Mouse (Mus musculus): ENCODE measurements around the gene Ctbp2. TPM values are rescaled to one million over a fixed set of nuclear protein-coding genes. Genes with fewer than 3 reads are reported as not detected.

The Ctbp2 gene
- polyA plus RNA-seq, 1 experiment from 2014 or later = 91.0 TPM

- peaks cover 79% of the 10 kb centered on the region for H3K4me1 ChIP-seq (replicated peaks)
- no peak for ATAC-seq
- no peak overlapping the region for H3K4me2 ChIP-seq (replicated peaks)
- H3K27ac ChIP-seq = peak overlapping the region; percentile 80
- 90% methylated on average over 3 of the region's 3 CpGs for WGBS
- H3K4me3 ChIP-seq (replicated peaks) = no peak overlapping the region
- H3K36me3 ChIP-seq = no peaks in the 10 kb centered on the region
- no peaks in the 10 kb centered on the region for H3K9me3 ChIP-seq
- H3K9ac ChIP-seq (replicated peaks) = no peak overlapping the region
- H3K27me3 ChIP-seq = no peaks in the 10 kb centered on the region
These were observed 113.7 kb downstream of the Ctbp2 start for GRCm38 (mm10) chr7:133010477-133010876.

- peaks cover 71% of the 10 kb centered on the region for H3K4me1 ChIP-seq (replicated peaks)
These were observed 114.5 kb downstream of the Ctbp2 start for GRCm38 (mm10) chr7:133009676-133010075.

GRCm38 (mm10) chr7:133008663-133009062 is 115.5 kb downstream of the Ctbp2 start:
- Histone ChIP-seq H3K4me3 (replicated peaks) (no peak overlapping the region), H3K27me3 (no peaks in the 10 kb centered on the region), H3K9me3 (no peaks in the 10 kb centered on the region), H3K4me1 (replicated peaks) (peaks cover 67% of the 10 kb centered on the region), H3K36me3 (0 out of 2 replicates have a peak, but pooled peaks cover 3% of the 10 kb centered on the region), H3K4me2 (replicated peaks) (no peak overlapping the region), H3K9ac (replicated peaks) (no peak overlapping the region), H3K27ac (no peak overlapping the region)
- 90% methylated on average over 4 of the region's 4 CpGs for WGBS
- ATAC-seq = no peak

More at GRCm38 (mm10) chr7:133009676-133010075, 114.5 kb downstream of the Ctbp2 start:
- Histone ChIP-seq H3K27me3 (no peaks in the 10 kb centered on the region), H3K36me3 (0 out of 2 replicates have a peak, but pooled peaks cover 2% of the 10 kb centered on the region), H3K9ac (replicated peaks) (no peak overlapping the region), H3K4me2 (replicated peaks) (no peak overlapping the region), H3K4me3 (replicated peaks) (no peak overlapping the region), H3K27ac (no peak overlapping the region), H3K9me3 (no peaks in the 10 kb centered on the region)
- WGBS = 87% methylated on average over 8 of the region's 8 CpGs
- no peak for ATAC-seq

GRCm38 (mm10) chr7:133007343-133007742 is 116.8 kb downstream of the Ctbp2 start:
- H3K27ac ChIP-seq = no peak overlapping the region
- H3K4me1 ChIP-seq (replicated peaks) = peaks cover 67% of the 10 kb centered on the region
- no peak for ATAC-seq
- 0 out of 2 replicates have a peak, but pooled peaks cover 3% of the 10 kb centered on the region for H3K36me3 ChIP-seq
- H3K27me3 ChIP-seq = no peaks in the 10 kb centered on the region
- 85% methylated on average over 11 of the region's 11 CpGs for WGBS
- no peak overlapping the region for H3K9ac ChIP-seq (replicated peaks)
- H3K9me3 ChIP-seq = no peaks in the 10 kb centered on the region
- no peak overlapping the region for H3K4me3 ChIP-seq (replicated peaks)
- no peak overlapping the region for H3K4me2 ChIP-seq (replicated peaks)

- Histone ChIP-seq H3K9me3 (no peaks in the 10 kb centered on the region), H3K27me3 (no peaks in the 10 kb centered on the region), H3K36me3 (0 out of 2 replicates have a peak, but pooled peaks cover 3% of the 10 kb centered on the region), H3K4me2 (replicated peaks) (no peak overlapping the region), H3K9ac (replicated peaks) (no peak overlapping the region), H3K27ac (no peak overlapping the region), H3K4me3 (replicated peaks) (no peak overlapping the region), H3K4me1 (replicated peaks) (peaks cover 60% of the 10 kb centered on the region)
- WGBS = 90% methylated on average over 7 of the region's 7 CpGs
- no peak for ATAC-seq
These were observed 118.4 kb downstream of the Ctbp2 start for GRCm38 (mm10) chr7:133005772-133006171.

GRCm38 (mm10) chr7:133003421-133003820 is 120.7 kb downstream of the Ctbp2 start:
- no peak overlapping the region for H3K27ac ChIP-seq
- WGBS = 25% methylated on average over 3 of the region's 3 CpGs
- H3K4me2 ChIP-seq (replicated peaks) = no peak overlapping the region
- no peak for ATAC-seq
- H3K4me3 ChIP-seq (replicated peaks) = no peak overlapping the region
- no peak overlapping the region for H3K9ac ChIP-seq (replicated peaks)
- peaks cover 13% of the 10 kb centered on the region for H3K36me3 ChIP-seq
- H3K27me3 ChIP-seq = no peaks in the 10 kb centered on the region
- H3K9me3 ChIP-seq = no peaks in the 10 kb centered on the region
- peaks cover 40% of the 10 kb centered on the region for H3K4me1 ChIP-seq (replicated peaks)

- H3K27me3 ChIP-seq = no peaks in the 10 kb centered on the region
- no peak overlapping the region for H3K27ac ChIP-seq
- peaks cover 29% of the 10 kb centered on the region for H3K4me1 ChIP-seq (replicated peaks)
- no peak overlapping the region for H3K9ac ChIP-seq (replicated peaks)
- peaks cover 24% of the 10 kb centered on the region for H3K36me3 ChIP-seq
- H3K4me3 ChIP-seq (replicated peaks) = no peak overlapping the region
- WGBS = 80% methylated on average over 6 of the region's 6 CpGs
- ATAC-seq = no peak
- H3K4me2 ChIP-seq (replicated peaks) = no peak overlapping the region
- no peaks in the 10 kb centered on the region for H3K9me3 ChIP-seq
These were observed 121.9 kb downstream of the Ctbp2 start for GRCm38 (mm10) chr7:133002271-133002670.

- Histone ChIP-seq H3K9me3 (no peaks in the 10 kb centered on the region), H3K4me2 (replicated peaks) (no peak overlapping the region), H3K27ac (no peak overlapping the region), H3K36me3 (peaks cover 33% of the 10 kb centered on the region), H3K9ac (replicated peaks) (no peak overlapping the region), H3K27me3 (no peaks in the 10 kb centered on the region), H3K4me3 (replicated peaks) (no peak overlapping the region), H3K4me1 (replicated peaks) (peaks cover 28% of the 10 kb centered on the region)
- 90% methylated on average over 3 of the region's 3 CpGs for WGBS
- no peak for ATAC-seq
These were observed 122.8 kb downstream of the Ctbp2 start for GRCm38 (mm10) chr7:133001388-133001787.

- Histone ChIP-seq H3K27ac (no peak overlapping the region), H3K9ac (replicated peaks) (no peak overlapping the region), H3K27me3 (no peaks in the 10 kb centered on the region), H3K9me3 (no peaks in the 10 kb centered on the region), H3K4me1 (replicated peaks) (peaks cover 31% of the 10 kb centered on the region), H3K4me3 (replicated peaks) (no peak overlapping the region), H3K36me3 (peaks cover 49% of the 10 kb centered on the region), H3K4me2 (replicated peaks) (no peak overlapping the region)
- WGBS = 96% methylated on average over 11 of the region's 11 CpGs
- ATAC-seq = no peak
These were observed 125.1 kb downstream of the Ctbp2 start for GRCm38 (mm10) chr7:132999061-132999460.

GRCm38 (mm10) chr7:132998639-132999038 is 125.5 kb downstream of the Ctbp2 start:
- H3K9ac ChIP-seq (replicated peaks) = no peak overlapping the region
- ATAC-seq = no peak
- H3K36me3 ChIP-seq = peaks cover 49% of the 10 kb centered on the region
- H3K4me3 ChIP-seq (replicated peaks) = no peak overlapping the region
- H3K27me3 ChIP-seq = no peaks in the 10 kb centered on the region
- H3K4me1 ChIP-seq (replicated peaks) = peaks cover 27% of the 10 kb centered on the region
- H3K27ac ChIP-seq = no peak overlapping the region
- no peaks in the 10 kb centered on the region for H3K9me3 ChIP-seq
- no peak overlapping the region for H3K4me2 ChIP-seq (replicated peaks)
- WGBS = 95% methylated on average over 12 of the region's 12 CpGs

- no peak for ATAC-seq
- Histone ChIP-seq H3K9me3 (no peaks in the 10 kb centered on the region), H3K9ac (replicated peaks) (no peak overlapping the region), H3K4me1 (replicated peaks) (peaks cover 5% of the 10 kb centered on the region; the same call in 1 of the 2 replicates), H3K4me2 (replicated peaks) (no peak overlapping the region), H3K27me3 (no peaks in the 10 kb centered on the region), H3K27ac (no peak overlapping the region; the same call in 1 of the 2 replicates), H3K36me3 (peaks cover 59% of the 10 kb centered on the region), H3K4me3 (replicated peaks) (no peak overlapping the region)
- WGBS = 92% methylated on average over 5 of the region's 5 CpGs
These were observed 127.8 kb downstream of the Ctbp2 start for GRCm38 (mm10) chr7:132996391-132996790.

- peak; percentile 58 for ATAC-seq
- Histone ChIP-seq H3K4me2 (replicated peaks) (no peak overlapping the region), H3K36me3 (peaks cover 76% of the 10 kb centered on the region), H3K9ac (replicated peaks) (no peak overlapping the region), H3K4me1 (replicated peaks) (peaks cover 5% of the 10 kb centered on the region; the same call in 1 of the 2 replicates), H3K27me3 (no peaks in the 10 kb centered on the region), H3K9me3 (no peaks in the 10 kb centered on the region), H3K4me3 (replicated peaks) (no peak overlapping the region), H3K27ac (peak overlapping the region; percentile 49)
- WGBS = 65% methylated on average over 6 of the region's 6 CpGs
These were observed 129.4 kb downstream of the Ctbp2 start for GRCm38 (mm10) chr7:132994628-132995191.

GRCm38 (mm10) chr7:132994120-132994519 is 130.0 kb downstream of the Ctbp2 start:
- 93% methylated on average over 8 of the region's 8 CpGs for WGBS
- H3K36me3 ChIP-seq = peaks cover 79% of the 10 kb centered on the region

More at GRCm38 (mm10) chr7:132994120-132994519, 130.0 kb downstream of the Ctbp2 start:
- H3K4me2 ChIP-seq (replicated peaks) = no peak overlapping the region
- H3K4me3 ChIP-seq (replicated peaks) = no peak overlapping the region
- H3K9me3 ChIP-seq = no peaks in the 10 kb centered on the region
- no peaks in the 10 kb centered on the region for H3K27me3 ChIP-seq
- no peak overlapping the region for H3K9ac ChIP-seq (replicated peaks)
- H3K27ac ChIP-seq = no peak overlapping the region
- ATAC-seq = no peak
- peaks cover 5% of the 10 kb centered on the region; the same call in 1 of the 2 replicates for H3K4me1 ChIP-seq (replicated peaks)

All from midbrain, embryonic 13.5 days (tissue).